Mouse (Mus musculus): ENCODE data around the gene Pex7.

- no peak for TF ChIP-seq CTCF (IDR thresholded peaks at IDR 0.05; ENCODE audit: insufficient read depth, low read length)
- TF ChIP-seq POLR2A (IDR thresholded peaks at IDR 0.05; ENCODE audit: borderline replicate concordance, extremely low read depth, low read depth, low read length): no peak
Observed at GRCm38 (mm10) chr10:19955817-19956216, 48.3 kb upstream of the Pex7 start.
